20 mouse cellular contexts compared by ENCODE assay signal in genomic region chr12:116389868-116390267, GRCm38 (mm10). TPM values are rescaled to one million over a fixed set of nuclear protein-coding genes. Genes with fewer than 3 reads are reported as not detected.
DNase-seq lines count a peak whose midpoint lies in the region; ATAC-seq and TF ChIP-seq lines count a peak whose summit lies in the region.
"Had no signal": no experiment of that assay in that cellular context is flagged by ENCODE, and none has a peak within 500 bp of the region (broad histone marks: within the 10 kb centered on the region; RNA-seq: fewer than 3 reads in every experiment).

No protein-coding gene starts in this region.

- peak; percentile 5 to 7 for DNase-seq in heart, adult 9 months (ENCODE audit: low spot score in 2 of 2)
- DNase-seq in heart, postnatal 25 days (ENCODE audit: low spot score) = no peak
- DNase-seq in heart, adult 11 months = no peak
- peak; percentile 61 for DNase-seq in 3T3-L1 (ENCODE audit: low read depth, low spot score)
- DNase-seq in cerebellum, adult 8-10 months = no peak
- DNase-seq: adrenal gland, adult 8-10 months; adrenal gland, postnatal 36 days; cerebellum, adult 2 months; cerebellum, postnatal 14 days; gastrocnemius, postnatal 25 days; kidney, adult 18-20 months had no signal

- no peak for TF ChIP-seq POLR2A in embryonic fibroblast, embryonic 13.5 days (IDR thresholded peaks at IDR 0.05; ENCODE audit: low read depth, low read length)

- H3K27ac ChIP-seq in heart, embryonic 14.5 days (replicated peaks in 1 of 2; ENCODE audit: control insufficient read depth in 1 of 2, insufficient read depth in 1 of 2, low read depth in 2 of 2, low read length in 2 of 2) = peak overlapping the region; percentile 30 to 53; a peak in 3 of 4 replicates
- peak overlapping the region; percentile 68 for H3K27ac ChIP-seq in embryonic fibroblast, embryonic 13.5 days (ENCODE audit: insufficient read depth, low read length)
- H3K27ac ChIP-seq: embryonic facial prominence, embryonic 12.5 days; forebrain, embryonic 12.5 days; hindbrain, embryonic 10.5 days; hindbrain, embryonic 14.5 days; intestine, embryonic 15.5 days had no signal

- no peaks in the 10 kb centered on the region for H3K9me3 ChIP-seq in heart, embryonic 14.5 days (ENCODE audit: control insufficient read depth, low read length)
- H3K9me3 ChIP-seq: embryonic facial prominence, embryonic 12.5 days; forebrain, embryonic 12.5 days; hindbrain, embryonic 10.5 days; intestine, embryonic 15.5 days had no signal

- TF ChIP-seq CTCF in embryonic fibroblast, embryonic 13.5 days (IDR thresholded peaks at IDR 0.05; ENCODE audit: borderline replicate concordance, insufficient read depth, low read length) = no peak

- no peak for ATAC-seq in heart, embryonic 14.5 days (ENCODE audit: insufficient number of reproducible peaks, insufficient read depth, low FRiP score, low read depth)
- ATAC-seq: forebrain, embryonic 16.5 days; intestine, embryonic 15.5 days had no signal

- intact Hi-C loops in heart, postnatal 25 days (cut with DNase I) = no loop called here

- no peaks in the 10 kb centered on the region for H3K27me3 ChIP-seq in heart, embryonic 14.5 days (ENCODE audit: control insufficient read depth, insufficient read depth, low read length)
- H3K27me3 ChIP-seq: CH12.LX; embryonic facial prominence, embryonic 12.5 days; forebrain, embryonic 12.5 days; intestine, embryonic 15.5 days had no signal

- WGBS in heart, embryonic 14.5 days = 12% methylated on average over 1 of the region's 1 CpGs

- H3K4me3 ChIP-seq in heart, embryonic 14.5 days (ENCODE audit: control insufficient read depth in 1 of 2, insufficient read depth in 1 of 2, low read depth in 1 of 2, low read length in 2 of 2) = no peak overlapping the region
- no peak overlapping the region for H3K4me3 ChIP-seq in embryonic fibroblast, embryonic 13.5 days (ENCODE audit: insufficient read depth, low read length)
- H3K4me3 ChIP-seq: embryonic facial prominence, embryonic 12.5 days; forebrain, embryonic 12.5 days; hindbrain, embryonic 10.5 days; intestine, embryonic 15.5 days had no signal

- H3K4me1 ChIP-seq in heart, embryonic 14.5 days (ENCODE audit: control insufficient read depth in 2 of 2, insufficient read depth in 2 of 2, low read length in 2 of 2) = no peaks in the 10 kb centered on the region
- H3K4me1 ChIP-seq in embryonic fibroblast, embryonic 13.5 days (ENCODE audit: control insufficient read depth, insufficient read depth, low read length) = peaks cover 6% of the 10 kb centered on the region; the same call in 1 of the 2 replicates
- H3K4me1 ChIP-seq: embryonic facial prominence, embryonic 12.5 days; forebrain, embryonic 12.5 days; hindbrain, embryonic 10.5 days; intestine, embryonic 15.5 days had no signal

- H3K36me3 ChIP-seq in heart, embryonic 14.5 days (ENCODE audit: control insufficient read depth, insufficient read depth, low read length) = no peaks in the 10 kb centered on the region
- H3K36me3 ChIP-seq: embryonic facial prominence, embryonic 12.5 days; forebrain, embryonic 12.5 days; hindbrain, embryonic 10.5 days; intestine, embryonic 15.5 days had no signal

- no peak overlapping the region for H3K4me2 ChIP-seq in heart, embryonic 14.5 days (ENCODE audit: low read length)
- H3K4me2 ChIP-seq: embryonic facial prominence, embryonic 12.5 days; forebrain, embryonic 12.5 days; hindbrain, embryonic 14.5 days; intestine, embryonic 15.5 days had no signal

- no peak overlapping the region for H3K9ac ChIP-seq in heart, embryonic 14.5 days (ENCODE audit: low read length)
- H3K9ac ChIP-seq: embryonic facial prominence, embryonic 12.5 days; forebrain, embryonic 12.5 days; hindbrain, embryonic 14.5 days; intestine, embryonic 15.5 days had no signal

RNA-seq across cellular contexts. Expression of gene Ncapg2, which starts 15.3 kb away (rescaled TPM):
- total RNA-seq in heart, postnatal 25 days (2021) = 1 to 10 TPM; 2.7 to 3.5 TPM
- 22.7 and 23.9 TPM in 2 replicates for polyA plus RNA-seq in heart, embryonic 14.5 days (2014; fragmentation: Nextera tagmentation; extraction: Ambion mirVana)
- 38.9 and 54.9 TPM in 2 replicates for polyA plus RNA-seq in embryonic fibroblast, embryonic 13.5 days (2011; ENCODE audit: insufficient read length, low read depth, missing spikeins)

Comparison
In these comparisons a context has a peak if more than half of its experiments do, and no peak if none do; other contexts are left out.
1. DNase-seq: peak in heart, adult 9 months (2 of 2) and 3T3-L1 (single experiment); none in heart, postnatal 25 days (single experiment), heart, adult 11 months (single experiment) and cerebellum, adult 8-10 months (single experiment).